Mouse (Mus musculus): Measurements from ENCODE around the gene Zfp119b. TPM values are rescaled to one million over a fixed set of nuclear protein-coding genes. Genes with fewer than 3 reads are reported as not detected.
A peak's percentile ranks its signal among the peaks of the same experiment; 100 is the strongest.
"Not testable (repeated sequence)": the region's sequence is repeated elsewhere in the genome, so short reads cannot be mapped to it uniquely, and the experiment has no call there.

Gene Zfp119b
- polyA plus RNA-seq, 1 experiment from 2014 or later, result 6.9 TPM

DNA sequence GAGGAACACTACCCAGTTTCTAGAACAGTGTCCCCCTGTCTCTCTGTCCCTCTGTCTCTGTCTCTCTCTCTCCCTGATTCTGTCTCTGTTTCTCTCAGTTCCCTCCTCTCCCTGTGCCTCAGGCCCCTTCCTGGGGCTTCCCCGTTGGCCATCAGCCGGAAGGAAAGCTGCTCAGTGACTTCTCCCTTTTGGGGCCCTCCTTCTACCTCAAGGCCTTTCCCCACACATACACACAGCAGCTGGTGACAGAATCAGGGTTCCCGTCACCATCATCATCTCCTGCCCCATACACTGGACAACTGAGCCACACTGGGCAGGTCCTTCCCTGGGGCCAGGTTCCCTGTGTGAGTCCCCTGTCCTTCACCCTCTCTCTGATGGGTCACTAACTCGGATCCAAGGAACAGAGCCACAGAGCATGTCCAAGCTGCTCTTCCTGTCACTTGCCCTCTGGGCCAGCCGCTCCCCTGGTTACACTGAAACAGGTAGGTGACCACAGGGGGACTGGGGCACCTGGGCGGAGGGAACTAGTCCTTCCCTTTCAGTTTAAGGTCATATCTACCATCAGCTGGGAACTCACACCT is 3.2 kb upstream of the Zfp119b start, which contains the start of gene Ebi3:
Gene Ebi3, plus strand, starts transcription at position 194 of the 581 bp plus-strand sequence.
- no peak within 1 kb of the TSS for H3K4me2 ChIP-seq (ENCODE audit: low read length)
- ATAC-seq, result no peak
- no peak within 1 kb of the TSS for H3K9ac ChIP-seq (ENCODE audit: low read depth, low read length)
- no peaks in the 10 kb centered on the region for H3K36me3 ChIP-seq (ENCODE audit: control insufficient read depth, insufficient read depth, low read length)
- H3K27me3 ChIP-seq (replicated peaks; ENCODE audit: control insufficient read depth, insufficient read depth, low read length), result no peaks in the 10 kb centered on the region; the same call in 1 of the 2 replicates
- no peak within 1 kb of the TSS for H3K4me3 ChIP-seq (ENCODE audit: low read length)
- no peak within 1 kb of the TSS for H3K27ac ChIP-seq (ENCODE audit: low read depth, low read length)
- WGBS, result 69% methylated on average over 6 of the region's 6 CpGs
- peaks cover 11% of the 10 kb centered on the region for H3K4me1 ChIP-seq (ENCODE audit: control insufficient read depth, insufficient read depth, low read depth, low read length)
- no peaks in the 10 kb centered on the region for H3K9me3 ChIP-seq (ENCODE audit: control insufficient read depth, low read length)

DNA sequence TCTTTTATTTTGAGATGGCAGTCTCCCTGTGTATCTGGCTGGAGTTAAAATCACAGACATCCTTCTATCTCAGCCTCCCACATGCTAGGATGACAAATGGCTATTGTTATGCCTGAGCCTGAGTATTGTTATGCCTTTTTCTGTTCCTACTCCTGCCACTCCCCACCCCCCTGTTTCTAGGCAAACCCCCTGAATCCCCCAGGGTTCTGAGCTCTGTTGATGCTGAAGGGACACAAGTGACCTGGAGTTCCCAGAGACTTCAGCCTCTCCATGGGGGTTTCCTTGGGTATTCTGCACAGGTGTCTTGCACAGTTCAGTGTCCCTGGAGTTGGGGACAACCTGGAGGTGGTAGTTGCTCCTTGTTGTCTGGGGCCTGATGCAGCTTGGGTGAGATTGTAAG is 2.7 kb upstream of the Zfp119b start:
- no peak overlapping the region for H3K27ac ChIP-seq (ENCODE audit: low read depth, low read length)
- H3K36me3 ChIP-seq (ENCODE audit: control insufficient read depth, insufficient read depth, low read length), result no peaks in the 10 kb centered on the region
- no peaks in the 10 kb centered on the region for H3K9me3 ChIP-seq (ENCODE audit: control insufficient read depth, low read length)
- ATAC-seq, result no peak
- H3K9ac ChIP-seq (ENCODE audit: low read depth, low read length), result no peak overlapping the region
- no peaks in the 10 kb centered on the region; the same call in 1 of the 2 replicates for H3K27me3 ChIP-seq (replicated peaks; ENCODE audit: control insufficient read depth, insufficient read depth, low read length)
- H3K4me3 ChIP-seq (ENCODE audit: low read length), result no peak overlapping the region
- H3K4me2 ChIP-seq (ENCODE audit: low read length), result no peak overlapping the region
- H3K4me1 ChIP-seq (ENCODE audit: control insufficient read depth, insufficient read depth, low read depth, low read length), result peaks cover 7% of the 10 kb centered on the region

GRCm38 (mm10) chr17:55950601-55951000 is 1.3 kb upstream of the Zfp119b start:
- H3K9ac ChIP-seq (ENCODE audit: low read depth, low read length), result no peak overlapping the region
- 75% methylated on average over 9 of the region's 9 CpGs for WGBS
- no peak for ATAC-seq
- H3K9me3 ChIP-seq (ENCODE audit: control insufficient read depth, low read length), result no peaks in the 10 kb centered on the region
- H3K4me3 ChIP-seq (ENCODE audit: low read length), result no peak overlapping the region
- H3K4me2 ChIP-seq (ENCODE audit: low read length), result no peak overlapping the region
- no peak overlapping the region for H3K27ac ChIP-seq (ENCODE audit: low read depth, low read length)
- H3K27me3 ChIP-seq (replicated peaks; ENCODE audit: control insufficient read depth, insufficient read depth, low read length), result no peaks in the 10 kb centered on the region; the same call in 1 of the 2 replicates
- peaks cover 3% of the 10 kb centered on the region for H3K4me1 ChIP-seq (ENCODE audit: control insufficient read depth, insufficient read depth, low read depth, low read length)
- no peaks in the 10 kb centered on the region for H3K36me3 ChIP-seq (ENCODE audit: control insufficient read depth, insufficient read depth, low read length)

- WGBS, result 92% methylated on average over 4 of the region's 4 CpGs
- Histone ChIP-seq H3K4me2 (ENCODE audit: low read length) (no peak overlapping the region), H3K9ac (ENCODE audit: low read depth, low read length) (no peak overlapping the region), H3K27ac (ENCODE audit: low read depth, low read length) (no peak overlapping the region), H3K36me3 (ENCODE audit: control insufficient read depth, insufficient read depth, low read length) (no peaks in the 10 kb centered on the region), H3K4me3 (ENCODE audit: low read length) (no peak overlapping the region), H3K4me1 (ENCODE audit: control insufficient read depth, insufficient read depth, low read depth, low read length) (peaks cover 4% of the 10 kb centered on the region), H3K27me3 (replicated peaks; ENCODE audit: control insufficient read depth, insufficient read depth, low read length) (no peaks in the 10 kb centered on the region), H3K9me3 (ENCODE audit: control insufficient read depth, low read length) (no peaks in the 10 kb centered on the region)
- no peak for ATAC-seq
Observed at GRCm38 (mm10) chr17:55948647-55949046, 653 bp downstream of the Zfp119b start.

- 0 out of 2 replicates have a peak, but pooled peaks have one; percentile 1 for ATAC-seq
- H3K36me3 ChIP-seq (ENCODE audit: control insufficient read depth, insufficient read depth, low read length), result no peaks in the 10 kb centered on the region
- H3K4me3 ChIP-seq (ENCODE audit: low read length), result peak overlapping the region; percentile 54
- H3K9me3 ChIP-seq (ENCODE audit: control insufficient read depth, low read length), result peaks cover 2% of the 10 kb centered on the region; the same call in 1 of the 2 replicates
- peak overlapping the region; percentile 76 for H3K9ac ChIP-seq (ENCODE audit: low read depth, low read length)
- no peaks in the 10 kb centered on the region for H3K27me3 ChIP-seq (replicated peaks; ENCODE audit: control insufficient read depth, insufficient read depth, low read length)
- peak overlapping the region; percentile 86 for H3K27ac ChIP-seq (ENCODE audit: low read depth, low read length)
- 27% methylated on average over 5 of the region's 5 CpGs for WGBS
- H3K4me1 ChIP-seq (ENCODE audit: control insufficient read depth, insufficient read depth, low read depth, low read length), result peaks cover 4% of the 10 kb centered on the region
- peak overlapping the region; percentile 84 for H3K4me2 ChIP-seq (ENCODE audit: low read length)
Observed at GRCm38 (mm10) chr17:55945696-55946095, 3.6 kb downstream of the Zfp119b start.

- H3K36me3 ChIP-seq (ENCODE audit: control insufficient read depth, insufficient read depth, low read length); H3K9me3 ChIP-seq (ENCODE audit: control insufficient read depth, low read length); H3K27me3 ChIP-seq (replicated peaks; ENCODE audit: control insufficient read depth, insufficient read depth, low read length); H3K4me1 ChIP-seq (ENCODE audit: control insufficient read depth, insufficient read depth, low read depth, low read length): not testable (repeated sequence)
- WGBS, result under 1% methylated on average over 54 of the region's 56 CpGs
- Histone ChIP-seq H3K4me2 (ENCODE audit: low read length) (peak overlapping the region; percentile 84), H3K27ac (ENCODE audit: low read depth, low read length) (peak overlapping the region; percentile 86), H3K9ac (ENCODE audit: low read depth, low read length) (peak overlapping the region; percentile 76), H3K4me3 (ENCODE audit: low read length) (peak overlapping the region; percentile 54)
- ATAC-seq, result peak; percentile 99
Observed at GRCm38 (mm10) chr17:55944866-55945682, 4.2 kb downstream of the Zfp119b start.

DNA sequence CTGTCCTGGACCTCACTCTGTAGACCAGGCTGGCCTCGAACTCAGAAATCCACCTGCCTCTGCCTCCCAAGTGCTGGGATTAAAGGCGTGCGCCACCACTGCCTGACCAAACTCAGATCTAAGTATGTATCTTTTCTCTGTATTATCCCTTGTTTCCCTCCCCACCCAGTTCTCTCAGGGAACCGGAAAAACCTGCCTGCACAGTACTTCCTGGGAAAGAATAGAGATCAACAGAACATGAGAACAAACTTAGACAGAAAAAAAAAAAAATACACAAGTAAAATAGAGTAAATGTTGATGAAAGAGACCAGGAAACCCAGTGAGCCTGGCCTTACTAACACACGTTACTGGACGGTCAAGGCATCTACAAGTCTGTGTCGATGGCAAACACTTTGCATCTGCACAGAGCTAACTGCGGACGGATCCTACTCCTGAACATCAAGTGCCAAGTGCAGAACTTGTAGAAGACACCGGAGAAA is 4.9 kb downstream of the Zfp119b start:
- not testable (repeated sequence) for H3K4me1 ChIP-seq (ENCODE audit: control insufficient read depth, insufficient read depth, low read depth, low read length); H3K27me3 ChIP-seq (replicated peaks; ENCODE audit: control insufficient read depth, insufficient read depth, low read length); H3K9me3 ChIP-seq (ENCODE audit: control insufficient read depth, low read length); ATAC-seq; H3K36me3 ChIP-seq (ENCODE audit: control insufficient read depth, insufficient read depth, low read length)
- WGBS, result 39% methylated on average over 10 of the region's 10 CpGs
- Histone ChIP-seq H3K9ac (ENCODE audit: low read depth, low read length) (peak overlapping the region; percentile 76), H3K4me3 (ENCODE audit: low read length) (peak overlapping the region; percentile 54), H3K27ac (ENCODE audit: low read depth, low read length) (peak overlapping the region; percentile 86), H3K4me2 (ENCODE audit: low read length) (peak overlapping the region; percentile 84)

GRCm38 (mm10) chr17:55933191-55933590 is 16.1 kb downstream of the Zfp119b start:
- Histone ChIP-seq H3K27ac (ENCODE audit: low read depth, low read length) (no peak overlapping the region), H3K36me3 (ENCODE audit: control insufficient read depth, insufficient read depth, low read length) (peaks cover 2% of the 10 kb centered on the region; the same call in 1 of the 2 replicates), H3K4me2 (ENCODE audit: low read length) (no peak overlapping the region), H3K9ac (ENCODE audit: low read depth, low read length) (no peak overlapping the region), H3K27me3 (replicated peaks; ENCODE audit: control insufficient read depth, insufficient read depth, low read length) (no peaks in the 10 kb centered on the region), H3K4me3 (ENCODE audit: low read length) (no peak overlapping the region), H3K9me3 (ENCODE audit: control insufficient read depth, low read length) (peaks cover 9% of the 10 kb centered on the region; the same call in 1 of the 2 replicates), H3K4me1 (ENCODE audit: control insufficient read depth, insufficient read depth, low read depth, low read length) (peaks cover 2% of the 10 kb centered on the region; the same call in 1 of the 2 replicates)
- WGBS, result 96% methylated on average over 15 of the region's 15 CpGs
- ATAC-seq, result no peak

DNA sequence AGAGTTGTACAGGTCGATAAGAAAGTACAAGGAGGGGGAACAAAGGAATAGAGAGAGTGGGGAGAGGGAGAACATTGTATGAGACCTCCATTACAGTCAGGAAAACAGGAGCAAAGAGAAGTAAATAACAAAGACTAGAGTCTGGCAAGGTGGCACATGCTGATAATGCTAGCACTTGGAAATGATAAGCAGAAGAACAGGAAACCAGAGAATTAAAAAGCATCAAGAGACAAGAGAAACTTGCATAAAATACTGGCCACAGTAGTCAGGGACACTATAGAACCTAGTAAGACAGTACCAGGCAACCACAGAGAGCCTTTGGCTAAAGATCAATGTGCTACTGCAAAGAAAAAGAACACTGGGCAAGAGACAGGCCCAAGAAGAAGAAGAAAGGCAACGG is 16.7 kb downstream of the Zfp119b start:
- ATAC-seq, result no peak; the same call in 1 of the 2 replicates
- Histone ChIP-seq H3K27me3 (replicated peaks; ENCODE audit: control insufficient read depth, insufficient read depth, low read length) (no peaks in the 10 kb centered on the region), H3K36me3 (ENCODE audit: control insufficient read depth, insufficient read depth, low read length) (no peaks in the 10 kb centered on the region), H3K4me1 (ENCODE audit: control insufficient read depth, insufficient read depth, low read depth, low read length) (peaks cover 2% of the 10 kb centered on the region; the same call in 1 of the 2 replicates), H3K4me2 (ENCODE audit: low read length) (peak overlapping the region; percentile 80), H3K4me3 (ENCODE audit: low read length) (peak overlapping the region; percentile 58), H3K27ac (ENCODE audit: low read depth, low read length) (no peak overlapping the region), H3K9me3 (ENCODE audit: control insufficient read depth, low read length) (peaks cover 7% of the 10 kb centered on the region; the same call in 1 of the 2 replicates), H3K9ac (ENCODE audit: low read depth, low read length) (peak overlapping the region; percentile 74)
- WGBS, result 77% methylated on average over 2 of the region's 2 CpGs

Data from hindbrain, embryonic 16.5 days (tissue).